Mouse (Mus musculus) limb, embryonic 14.5 days (tissue): ENCODE measurements around the gene Wdr60. TPM values are rescaled to one million over a fixed set of nuclear protein-coding genes. Genes with fewer than 3 reads are reported as not detected.
A peak's percentile ranks its signal among the peaks of the same experiment; 100 is the strongest.

Source experiments
- ATAC-seq: fragments of 200-750 bp; cut with Nextera tagmentation; 2 replicates; pipeline ENCODE4 v1.8.0; 2017; ENCODE audit warnings: low read depth, moderate number of reproducible peaks, moderate TSS enrichment; ENCODE audit not compliant: low FRiP score
- DNase-seq: peaks from one replicate; pipeline ENCODE4 v3.0.0-alpha.2; 2015; ENCODE audit warnings: low spot score
- H3K27ac ChIP-seq: fragments of 300-500 bp; sonication (generic); replicated peaks from 2 replicates; pipeline ENCODE4 v1.5.1; 2014; ENCODE audit warnings: low read depth, mild to moderate bottlenecking, low read length, moderate library complexity, mixed read lengths
- H3K27me3 ChIP-seq: fragments of 300-500 bp; sonication (generic); 2 replicates; pipeline ENCODE4 v1.6.1; 2014; ENCODE audit warnings: low read length, mixed read lengths; ENCODE audit not compliant: control insufficient read depth, insufficient read depth
- H3K36me3 ChIP-seq: fragments of 300-500 bp; sonication (generic); 2 replicates; pipeline ENCODE4 v1.6.1; 2014; ENCODE audit warnings: mild to moderate bottlenecking, low read length, moderate library complexity, mixed read lengths; ENCODE audit not compliant: control insufficient read depth, insufficient read depth
- H3K4me1 ChIP-seq: fragments of 300-500 bp; sonication (generic); 2 replicates; pipeline ENCODE4 v1.6.1; 2014; ENCODE audit warnings: antibody characterized with exemption, low read length, mixed read lengths; ENCODE audit not compliant: control insufficient read depth, insufficient read depth
- H3K4me2 ChIP-seq: fragments of 300-500 bp; sonication (generic); replicated peaks from 2 replicates; pipeline ENCODE4 v1.6.1; 2014; ENCODE audit warnings: low read depth, mild to moderate bottlenecking, low read length, moderate library complexity; ENCODE audit not compliant: severe bottlenecking
- H3K4me3 ChIP-seq: fragments of 300-500 bp; sonication (generic); replicated peaks from 2 replicates; pipeline ENCODE4 v1.5.1; 2014; ENCODE audit warnings: low read length
- H3K9ac ChIP-seq: fragments of 300-500 bp; sonication (generic); 2 replicates; pipeline ENCODE4 v1.6.1; 2014; ENCODE audit warnings: mild to moderate bottlenecking, low read depth, low read length, moderate library complexity; ENCODE audit not compliant: severe bottlenecking
- H3K9me3 ChIP-seq: fragments of 300-500 bp; sonication (generic); 2 replicates; pipeline ENCODE4 v1.6.1; 2016; ENCODE audit warnings: low read length; ENCODE audit not compliant: control insufficient read depth
- POLR2A ChIP-seq: fragments of 200-500 bp; IDR thresholded peaks from 2 replicates; pipeline ENCODE4 v1.8.0; 2012; ENCODE audit warnings: inconsistent platforms, mild to moderate bottlenecking, moderate library complexity, borderline replicate concordance; ENCODE audit not compliant: insufficient read depth, insufficient read length; ENCODE audit errors: extremely low read depth
- WGBS: fragments of 180-500 bp; shearing (Covaris S2); extraction: QIAGEN DNeasy Blood & Tissue Kit; methylation state at CpG from one replicate; pipeline ENCODE4 v1.1.7; 2014; 5-methylcytosine and 5-hydroxymethylcytosine counted together
- polyA plus RNA-seq, 2 experiments: library from polyadenylated mRNA; depleted of rRNA in 1 of 2; stranded (reverse) in 1 of 2; unstranded in 1 of 2; fragments of >200 nt; fragmentation: Nextera tagmentation in 1 of 2; extraction: Ambion mirVana in 1 of 2; gene quantifications; 2 replicates each; pipeline versions ENCODE4 v1.2.1 to v1.2.3; 2012 to 2014

Wdr60 gene
- polyA plus RNA-seq, 2 experiments: 20.7 to 25.9 TPM

- Histone ChIP-seq H3K4me3 (no peak overlapping the region), H3K4me2 (no peak overlapping the region), H3K9me3 (no peaks in the 10 kb centered on the region), H3K4me1 (no peaks in the 10 kb centered on the region), H3K36me3 (no peaks in the 10 kb centered on the region), H3K27ac (no peak overlapping the region), H3K27me3 (no peaks in the 10 kb centered on the region), H3K9ac (no peak overlapping the region)
- DNase-seq (no peak), ATAC-seq (no peak)
- 75% methylated on average over 4 of the region's 4 CpGs for WGBS
- TF ChIP-seq POLR2A: no peak
These were observed 30.9 kb upstream of the Wdr60 start for GRCm38 (mm10) chr12:116293599-116294292.

- Histone ChIP-seq H3K4me2 (no peak overlapping the region), H3K4me1 (no peaks in the 10 kb centered on the region), H3K27ac (no peak overlapping the region), H3K9ac (no peak overlapping the region), H3K9me3 (no peaks in the 10 kb centered on the region), H3K36me3 (no peaks in the 10 kb centered on the region), H3K4me3 (no peak overlapping the region), H3K27me3 (no peaks in the 10 kb centered on the region)
- DNase-seq (no peak), ATAC-seq (no peak)
- TF ChIP-seq POLR2A: no peak
- WGBS: 58% methylated on average over 2 of the region's 2 CpGs
These were observed 30.4 kb upstream of the Wdr60 start for GRCm38 (mm10) chr12:116293185-116293584.

- WGBS: 84% methylated on average over 2 of the region's 2 CpGs
These were observed 20.7 kb upstream of the Wdr60 start for GRCm38 (mm10) chr12:116283511-116283910.

GRCm38 (mm10) chr12:116282856-116283255 is 20.0 kb upstream of the Wdr60 start:
- H3K9me3 ChIP-seq: no peaks in the 10 kb centered on the region
- H3K27ac ChIP-seq: no peak overlapping the region
- no peak for ATAC-seq
- WGBS: 91% methylated on average over 2 of the region's 2 CpGs
- no peak for DNase-seq
- no peaks in the 10 kb centered on the region for H3K27me3 ChIP-seq
- 0 out of 2 replicates have a peak, but pooled peaks cover 3% of the 10 kb centered on the region for H3K4me1 ChIP-seq
- no peaks in the 10 kb centered on the region for H3K36me3 ChIP-seq
- no peak overlapping the region for H3K9ac ChIP-seq
- no peak for TF ChIP-seq POLR2A
- H3K4me2 ChIP-seq: no peak overlapping the region
- no peak overlapping the region for H3K4me3 ChIP-seq

More at GRCm38 (mm10) chr12:116283511-116283910, 20.7 kb upstream of the Wdr60 start:
- Histone ChIP-seq H3K36me3 (no peaks in the 10 kb centered on the region), H3K4me1 (0 out of 2 replicates have a peak, but pooled peaks cover 3% of the 10 kb centered on the region), H3K4me2 (no peak overlapping the region), H3K9me3 (no peaks in the 10 kb centered on the region), H3K27me3 (no peaks in the 10 kb centered on the region), H3K27ac (no peak overlapping the region), H3K9ac (no peak overlapping the region), H3K4me3 (no peak overlapping the region)
- no peak for DNase-seq
- no peak for TF ChIP-seq POLR2A
- ATAC-seq: no peak

GRCm38 (mm10) chr12:116281427-116282281 is 18.8 kb upstream of the Wdr60 start:
- peak overlapping the region; percentile 97 for H3K27ac ChIP-seq
- peak overlapping the region; percentile 92 for H3K9ac ChIP-seq
- H3K9me3 ChIP-seq: no peaks in the 10 kb centered on the region
- peak overlapping the region; percentile 96 for H3K4me3 ChIP-seq
- no peak for DNase-seq
- 3% methylated on average over 50 of the region's 55 CpGs for WGBS
- 0 out of 2 replicates have a peak, but pooled peaks cover 3% of the 10 kb centered on the region for H3K4me1 ChIP-seq
- peak overlapping the region; percentile 82 for H3K4me2 ChIP-seq
- no peak for TF ChIP-seq POLR2A
- H3K36me3 ChIP-seq: no peaks in the 10 kb centered on the region
- no peaks in the 10 kb centered on the region for H3K27me3 ChIP-seq
- peak; percentile 32; the same call in 1 of the 2 replicates for ATAC-seq
